Mouse (Mus musculus): ENCODE measurements around the gene Ttc39b. TPM values are rescaled to one million over a fixed set of nuclear protein-coding genes. Genes with fewer than 3 reads are reported as not detected.

Ttc39b gene
- total RNA-seq, 2 experiments from 2014 or later, result 13.4 to 17.7 TPM

- DNase-seq, result peak; percentile 11 to 31
- intact Hi-C loops (cut with DNase I), result no loop called here
Observed at GRCm38 (mm10) chr4:83211709-83212108, 112.3 kb downstream of the Ttc39b start.

- intact Hi-C loops (cut with DNase I), result no loop called here
- DNase-seq, result no peak
Observed at GRCm38 (mm10) chr4:83210437-83210836, 113.6 kb downstream of the Ttc39b start.

DNA sequence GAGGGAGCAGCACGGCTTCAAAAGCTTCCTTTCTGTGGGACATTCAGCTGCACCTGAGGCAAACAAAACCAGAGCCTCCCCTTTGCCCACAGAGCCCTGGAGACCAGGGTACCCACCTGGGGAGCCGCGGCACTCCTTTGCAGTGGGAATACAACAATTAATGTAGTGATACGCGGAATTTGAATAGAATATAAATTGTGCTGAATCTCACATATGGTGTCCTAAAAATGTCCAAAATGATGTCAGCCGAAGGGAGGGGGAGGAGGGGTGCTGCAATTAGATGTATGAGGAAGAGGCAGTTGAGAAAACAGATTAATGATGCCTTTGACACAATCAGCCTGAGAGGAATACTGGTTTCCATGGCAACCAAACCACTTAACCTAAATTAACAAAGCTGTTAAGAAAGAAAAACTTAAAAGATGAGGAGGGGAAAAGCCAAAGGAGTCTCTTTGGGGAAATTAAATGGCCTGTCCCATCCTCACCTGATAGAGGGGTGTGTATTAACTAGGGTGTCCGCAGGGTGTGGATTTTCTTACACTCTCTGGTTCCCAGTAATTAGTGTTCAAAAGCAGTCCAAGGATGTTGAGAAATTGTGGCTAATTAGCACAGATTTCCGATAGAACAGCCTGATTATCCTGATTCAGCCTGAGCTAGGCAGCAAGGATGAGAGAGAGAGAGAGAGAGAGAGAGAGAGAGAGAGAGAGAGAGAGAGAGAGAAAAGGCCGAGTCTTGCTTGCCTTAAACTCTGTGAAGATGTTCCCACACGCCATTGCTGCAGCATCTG is 117.1 kb downstream of the Ttc39b start:
- no peak for DNase-seq
- intact Hi-C loops (cut with DNase I), result no loop called here

DNA sequence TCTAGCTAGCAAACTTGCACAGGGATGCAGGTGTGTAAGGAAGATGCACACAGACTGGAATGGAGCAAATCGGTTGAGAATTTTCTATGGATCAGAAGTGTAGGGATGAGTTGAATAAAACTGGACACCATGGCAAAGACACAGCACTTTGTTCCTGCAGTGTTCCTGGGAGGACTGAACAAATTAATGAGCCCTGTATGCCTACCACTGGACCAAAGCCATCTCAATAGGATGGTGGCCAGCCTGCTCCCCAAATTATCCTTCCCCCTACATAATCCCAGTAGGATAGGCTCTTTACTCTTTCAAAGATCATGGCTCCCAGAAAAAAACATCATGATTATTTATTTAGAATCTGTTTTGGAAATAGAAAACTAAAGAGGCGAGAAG is 117.6 kb downstream of the Ttc39b start:
- intact Hi-C loops (cut with DNase I), result no loop called here
- DNase-seq, result no peak

DNA sequence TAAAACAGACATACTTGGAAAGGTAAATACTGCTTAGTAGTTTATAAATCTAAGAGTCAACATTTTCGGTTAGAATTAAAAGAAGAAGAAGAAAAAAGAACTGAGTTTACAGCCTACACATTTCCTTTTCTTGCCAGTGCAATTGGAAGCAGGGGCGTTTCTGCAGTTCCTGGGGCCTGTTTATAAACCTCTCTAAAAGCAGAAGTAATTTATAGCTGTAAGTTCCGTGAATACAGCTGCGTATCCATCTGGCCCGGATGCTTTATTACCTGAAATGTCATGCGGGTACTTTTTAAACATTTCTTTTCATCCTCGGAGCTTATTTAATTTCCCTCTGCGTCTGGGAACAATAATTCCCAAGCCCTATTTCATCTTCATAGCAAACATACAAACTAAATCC is 124.7 kb downstream of the Ttc39b start:
- no peak for DNase-seq
- intact Hi-C loops (cut with DNase I), result no loop called here

GRCm38 (mm10) chr4:83198123-83198522 is 125.9 kb downstream of the Ttc39b start:
- intact Hi-C loops (cut with DNase I), result no loop called here
- DNase-seq, result no peak

- DNase-seq, result no peak
- intact Hi-C loops (cut with DNase I), result no loop called here
Observed at GRCm38 (mm10) chr4:83189736-83190135, 134.3 kb downstream of the Ttc39b start.

- intact Hi-C loops (cut with DNase I), result no loop called here
- DNase-seq, result no peak
Observed at GRCm38 (mm10) chr4:83187324-83187723, 136.7 kb downstream of the Ttc39b start.

DNA sequence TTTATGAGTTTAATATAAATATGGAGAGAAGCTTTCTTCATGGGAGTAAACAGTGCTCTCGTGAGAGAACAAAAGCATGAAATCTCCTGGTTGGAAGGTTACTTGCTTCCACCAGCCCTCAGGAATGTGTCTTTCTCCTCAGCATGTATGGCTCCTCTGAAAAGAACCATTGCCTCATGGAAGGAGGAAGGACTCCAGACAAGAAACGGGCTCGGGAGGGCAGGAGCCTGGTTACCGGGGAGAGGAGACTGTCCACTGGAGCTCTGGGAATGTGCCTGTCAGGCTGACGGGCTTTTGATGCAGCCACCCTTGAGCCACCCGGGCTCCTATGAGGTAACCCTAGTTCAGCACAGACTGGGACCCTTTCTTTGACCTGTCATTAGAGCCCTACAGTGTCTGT is 137.6 kb downstream of the Ttc39b start:
- no peak for DNase-seq
- intact Hi-C loops (cut with DNase I), result no loop called here

DNA sequence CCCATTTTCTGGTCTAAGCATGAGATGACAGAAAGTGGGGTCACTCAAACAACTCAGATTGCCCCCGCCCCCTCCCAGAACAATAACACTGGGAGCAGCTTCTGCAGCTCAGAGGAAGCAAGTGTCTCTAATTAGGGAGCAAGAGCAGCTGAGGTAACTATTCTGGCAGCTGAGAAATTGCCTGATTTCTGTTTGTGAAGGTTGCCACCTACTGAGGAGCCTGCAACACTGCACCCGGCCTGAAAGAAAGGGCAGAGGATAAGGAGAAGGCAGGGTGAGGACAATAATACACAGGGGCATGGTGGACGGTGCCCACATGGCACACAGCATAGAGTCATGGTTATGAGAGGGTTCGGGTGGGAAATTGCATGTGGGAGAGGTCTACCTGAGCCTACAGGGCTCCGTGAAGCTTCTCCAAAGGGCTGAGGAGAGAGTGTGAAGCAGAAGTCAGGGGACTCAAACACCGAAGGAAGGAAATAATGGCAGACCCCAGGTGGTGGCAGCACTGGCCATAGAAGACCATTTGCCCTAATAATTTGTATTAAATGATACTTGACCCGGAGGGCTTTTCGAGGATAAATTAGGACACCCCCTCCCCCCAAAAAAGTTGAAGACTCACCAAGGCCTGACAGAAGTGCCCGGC is 140.6 kb downstream of the Ttc39b start:
- intact Hi-C loops (cut with DNase I), result loop anchor here (5.0 kb wide), 2 partner anchors 251 to 381 kb away; no protein-coding TSS in a partner anchor
- DNase-seq, result peak; percentile 48 to 71

DNA sequence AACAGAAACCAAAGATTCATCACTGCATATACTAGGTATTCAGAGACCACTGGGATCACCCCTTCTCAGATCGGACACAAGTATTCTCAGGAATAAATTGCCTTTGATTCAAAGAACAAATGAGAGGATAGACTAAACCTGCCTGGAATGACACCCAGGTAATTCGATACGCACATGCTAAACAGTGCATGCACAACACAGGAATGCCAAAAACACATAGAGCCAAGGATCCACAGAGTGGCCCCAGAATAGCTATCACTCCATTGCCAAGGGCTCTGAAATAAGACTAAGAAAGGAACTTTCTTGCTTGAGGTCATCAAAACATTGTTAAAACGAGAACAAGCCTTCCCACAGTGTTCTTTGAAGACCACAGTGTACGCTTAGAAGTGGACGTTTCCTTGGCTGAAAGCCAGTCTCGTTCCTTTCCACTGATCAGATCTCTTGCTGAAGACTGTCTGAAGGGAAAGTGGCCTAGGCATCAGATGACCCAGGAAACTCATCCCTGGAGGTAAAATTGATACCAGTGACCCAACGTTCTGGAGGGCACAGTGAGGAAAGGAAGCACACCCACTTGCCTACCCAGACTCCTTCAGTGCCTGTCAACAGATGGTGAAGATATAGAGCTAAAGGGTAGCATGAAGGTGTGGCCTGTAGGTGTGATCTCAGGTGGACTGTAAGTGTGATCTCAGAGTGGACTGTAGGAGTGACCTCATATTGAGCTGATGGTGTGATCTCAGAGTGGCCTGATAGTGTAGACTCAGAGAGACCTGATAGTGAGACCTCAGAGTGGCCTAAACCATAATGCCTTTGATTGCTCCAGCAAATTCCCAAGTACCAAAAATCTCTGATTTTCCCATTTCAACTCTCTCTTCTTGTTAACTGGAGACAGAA is 141.6 kb downstream of the Ttc39b start:
- intact Hi-C loops (cut with DNase I), result loop anchor here (5.0 kb wide), 2 partner anchors 250 to 380 kb away; no protein-coding TSS in a partner anchor
- no peak for DNase-seq

DNA sequence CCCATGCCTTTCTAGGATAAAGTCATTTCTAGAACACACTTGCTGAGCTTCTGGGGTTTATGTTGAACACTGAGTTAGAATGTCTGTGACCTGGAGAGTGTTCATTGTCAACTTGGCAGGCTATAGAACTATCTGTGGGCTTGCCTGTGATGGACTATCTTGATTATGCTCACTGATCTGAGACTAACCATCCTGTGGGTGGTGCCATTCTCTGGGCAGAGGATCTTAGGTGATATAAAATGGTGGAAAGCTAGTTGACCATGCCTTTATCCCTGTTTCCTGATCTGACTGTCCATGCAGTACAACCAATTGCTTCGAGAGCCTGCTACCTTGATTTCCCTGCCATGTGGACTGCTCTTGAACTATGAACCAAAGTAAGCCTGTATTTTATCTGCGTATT is 146.6 kb downstream of the Ttc39b start:
- no peak for DNase-seq
- intact Hi-C loops (cut with DNase I), result no loop called here

GRCm38 (mm10) chr4:83174946-83175345 is 149.1 kb downstream of the Ttc39b start:
- intact Hi-C loops (cut with DNase I), result no loop called here
- no peak for DNase-seq

GRCm38 (mm10) chr4:83172278-83172677 is 151.8 kb downstream of the Ttc39b start:
- intact Hi-C loops (cut with DNase I), result no loop called here
- no peak for DNase-seq

- DNase-seq, result no peak
- intact Hi-C loops (cut with DNase I), result no loop called here
Observed at GRCm38 (mm10) chr4:83170741-83171140, 153.3 kb downstream of the Ttc39b start.

Other genes starting within 250 kb of the Ttc39b start
- gene Snapc3, start 93.5 kb upstream of the Ttc39b start, total RNA-seq (2021), result 10 to 100 TPM; 21.1 to 22.5 TPM
- gene Psip1, start 162.2 kb upstream of the Ttc39b start, total RNA-seq (2021), result 10 to 100 TPM; 19.0 to 24.4 TPM
- 1 to 10 TPM; 1.2 to 1.3 TPM for gene Ccdc171, start 201.3 kb upstream of the Ttc39b start, total RNA-seq (2021)